Mouse (Mus musculus): ENCODE data around the gene Mrpl38. TPM values are rescaled to one million over a fixed set of nuclear protein-coding genes. Genes with fewer than 3 reads are reported as not detected.
"Not testable (repeated sequence)": the region's sequence is repeated elsewhere in the genome, so short reads cannot be mapped to it uniquely, and the experiment has no call there.

Gene Mrpl38
- polyA plus RNA-seq, 1 experiment from 2014 or later, result 48.8 TPM

GRCm38 (mm10) chr11:116100839-116101238 lies 37.8 kb downstream of the Mrpl38 start:
- no peaks in the 10 kb centered on the region for H3K9me3 ChIP-seq (replicated peaks)
- no peak overlapping the region for H3K4me2 ChIP-seq
- peaks cover 61% of the 10 kb centered on the region for H3K4me1 ChIP-seq (replicated peaks)
- ATAC-seq (ENCODE audit: insufficient read depth), result no peak
- H3K9ac ChIP-seq, result no peak overlapping the region
- WGBS (ENCODE audit: insufficient replicate concordance), result 75% methylated on average over 7 of the region's 7 CpGs
- 0 out of 2 replicates have a peak overlapping the region, but pooled peaks have one; percentile 41 for H3K27ac ChIP-seq (replicated peaks)
- H3K4me3 ChIP-seq (replicated peaks), result no peak overlapping the region
- peaks cover 3% of the 10 kb centered on the region; the same call in 1 of the 2 replicates for H3K27me3 ChIP-seq
- H3K36me3 ChIP-seq (replicated peaks), result no peaks in the 10 kb centered on the region

- Histone ChIP-seq H3K36me3 (replicated peaks) (no peaks in the 10 kb centered on the region), H3K4me2 (no peak overlapping the region), H3K27me3 (no peaks in the 10 kb centered on the region; the same call in 1 of the 2 replicates), H3K9ac (no peak overlapping the region), H3K27ac (replicated peaks) (no peak overlapping the region), H3K9me3 (replicated peaks) (no peaks in the 10 kb centered on the region), H3K4me1 (replicated peaks) (peaks cover 59% of the 10 kb centered on the region), H3K4me3 (replicated peaks) (no peak overlapping the region)
- ATAC-seq (ENCODE audit: insufficient read depth), result no peak
- WGBS (ENCODE audit: insufficient replicate concordance), result 54% methylated on average over 6 of the region's 6 CpGs
Measured at GRCm38 (mm10) chr11:116100385-116100784, 38.3 kb downstream of the Mrpl38 start.

- no peak overlapping the region for H3K9ac ChIP-seq
- no peaks in the 10 kb centered on the region; the same call in 1 of the 2 replicates for H3K27me3 ChIP-seq
- peak overlapping the region; percentile 35; the same call in 1 of the 2 replicates for H3K27ac ChIP-seq (replicated peaks)
Measured at GRCm38 (mm10) chr11:116099462-116099861, 39.2 kb downstream of the Mrpl38 start.

GRCm38 (mm10) chr11:116098711-116099460 lies 39.8 kb downstream of the Mrpl38 start:
- Histone ChIP-seq H3K9ac (no peak overlapping the region), H3K4me1 (replicated peaks) (peaks cover 53% of the 10 kb centered on the region), H3K9me3 (replicated peaks) (no peaks in the 10 kb centered on the region), H3K4me2 (no peak overlapping the region), H3K4me3 (replicated peaks) (no peak overlapping the region), H3K36me3 (replicated peaks) (no peaks in the 10 kb centered on the region), H3K27me3 (no peaks in the 10 kb centered on the region; the same call in 1 of the 2 replicates), H3K27ac (replicated peaks) (peak overlapping the region; percentile 42; the same call in 1 of the 2 replicates)
- ATAC-seq (ENCODE audit: insufficient read depth), result no peak
- WGBS (ENCODE audit: insufficient replicate concordance), result 59% methylated on average over 14 of the region's 14 CpGs

More at GRCm38 (mm10) chr11:116099462-116099861, 39.2 kb downstream of the Mrpl38 start:
- Histone ChIP-seq H3K4me3 (replicated peaks) (no peak overlapping the region), H3K4me1 (replicated peaks) (peaks cover 55% of the 10 kb centered on the region), H3K9me3 (replicated peaks) (no peaks in the 10 kb centered on the region), H3K36me3 (replicated peaks) (no peaks in the 10 kb centered on the region), H3K4me2 (no peak overlapping the region)
- 29% methylated on average over 6 of the region's 6 CpGs for WGBS (ENCODE audit: insufficient replicate concordance)
- ATAC-seq (ENCODE audit: insufficient read depth), result no peak

- Histone ChIP-seq H3K9ac (no peak overlapping the region), H3K9me3 (replicated peaks) (no peaks in the 10 kb centered on the region), H3K4me2 (no peak overlapping the region), H3K4me3 (replicated peaks) (no peak overlapping the region), H3K27me3 (no peaks in the 10 kb centered on the region; the same call in 1 of the 2 replicates), H3K27ac (replicated peaks) (no peak overlapping the region), H3K4me1 (replicated peaks) (peaks cover 41% of the 10 kb centered on the region), H3K36me3 (replicated peaks) (no peaks in the 10 kb centered on the region)
- no peak for ATAC-seq (ENCODE audit: insufficient read depth)
- 75% methylated on average over 5 of the region's 5 CpGs for WGBS (ENCODE audit: insufficient replicate concordance)
Measured at GRCm38 (mm10) chr11:116096213-116097108, 42.2 kb downstream of the Mrpl38 start.

GRCm38 (mm10) chr11:116095573-116095972 lies 43.1 kb downstream of the Mrpl38 start:
- no peaks in the 10 kb centered on the region for H3K27me3 ChIP-seq
- no peak overlapping the region for H3K4me2 ChIP-seq
- no peak overlapping the region for H3K4me3 ChIP-seq (replicated peaks)
- no peak overlapping the region for H3K9ac ChIP-seq
- no peaks in the 10 kb centered on the region for H3K9me3 ChIP-seq (replicated peaks)
- 0 out of 2 replicates have a peak overlapping the region, but pooled peaks have one; percentile 20 for H3K27ac ChIP-seq (replicated peaks)
- no peak for ATAC-seq (ENCODE audit: insufficient read depth)
- peaks cover 36% of the 10 kb centered on the region for H3K4me1 ChIP-seq (replicated peaks)
- 8% methylated on average over 3 of the region's 3 CpGs for WGBS (ENCODE audit: insufficient replicate concordance)
- H3K36me3 ChIP-seq (replicated peaks), result no peaks in the 10 kb centered on the region

- WGBS (ENCODE audit: insufficient replicate concordance), result 11% methylated on average over 16 of the region's 16 CpGs
- peak overlapping the region; percentile 56 for H3K4me2 ChIP-seq
- H3K4me1 ChIP-seq (replicated peaks), result peaks cover 21% of the 10 kb centered on the region
- no peak for ATAC-seq (ENCODE audit: insufficient read depth)
- H3K4me3 ChIP-seq (replicated peaks), result no peak overlapping the region
- H3K9me3 ChIP-seq (replicated peaks), result no peaks in the 10 kb centered on the region
- peak overlapping the region; percentile 68 for H3K27ac ChIP-seq (replicated peaks)
- H3K36me3 ChIP-seq (replicated peaks), result no peaks in the 10 kb centered on the region
- no peaks in the 10 kb centered on the region for H3K27me3 ChIP-seq
- H3K9ac ChIP-seq, result 0 out of 2 replicates have a peak overlapping the region, but pooled peaks have one; percentile 26
Measured at GRCm38 (mm10) chr11:116093771-116094565, 44.7 kb downstream of the Mrpl38 start.

- not testable (repeated sequence) for H3K4me2 ChIP-seq; H3K36me3 ChIP-seq (replicated peaks); ATAC-seq (ENCODE audit: insufficient read depth); H3K4me3 ChIP-seq (replicated peaks); H3K9me3 ChIP-seq (replicated peaks); H3K27me3 ChIP-seq; H3K9ac ChIP-seq; H3K27ac ChIP-seq (replicated peaks)
- H3K4me1 ChIP-seq (replicated peaks), result peaks cover 22% of the 10 kb centered on the region
- 68% methylated on average over 6 of the region's 6 CpGs for WGBS (ENCODE audit: insufficient replicate concordance)
Measured at GRCm38 (mm10) chr11:116092959-116093358, 45.7 kb downstream of the Mrpl38 start.

- Histone ChIP-seq H3K4me1 (replicated peaks) (peaks cover 27% of the 10 kb centered on the region), H3K4me2 (no peak overlapping the region), H3K27me3 (no peaks in the 10 kb centered on the region), H3K4me3 (replicated peaks) (no peak overlapping the region), H3K9ac (no peak overlapping the region), H3K36me3 (replicated peaks) (no peaks in the 10 kb centered on the region), H3K27ac (replicated peaks) (no peak overlapping the region), H3K9me3 (replicated peaks) (no peaks in the 10 kb centered on the region)
- ATAC-seq (ENCODE audit: insufficient read depth), result no peak
- 80% methylated on average over 6 of the region's 6 CpGs for WGBS (ENCODE audit: insufficient replicate concordance)
Measured at GRCm38 (mm10) chr11:116091591-116091990, 47.1 kb downstream of the Mrpl38 start.

GRCm38 (mm10) chr11:116089545-116089944 lies 49.1 kb downstream of the Mrpl38 start:
- H3K4me1 ChIP-seq (replicated peaks), result peaks cover 46% of the 10 kb centered on the region
- no peak overlapping the region for H3K4me2 ChIP-seq
- WGBS (ENCODE audit: insufficient replicate concordance), result 77% methylated on average over 6 of the region's 6 CpGs
- 0 out of 2 replicates have a peak, but pooled peaks cover 10% of the 10 kb centered on the region for H3K36me3 ChIP-seq (replicated peaks)
- no peaks in the 10 kb centered on the region for H3K9me3 ChIP-seq (replicated peaks)
- no peak for ATAC-seq (ENCODE audit: insufficient read depth)
- no peak overlapping the region for H3K4me3 ChIP-seq (replicated peaks)
- no peaks in the 10 kb centered on the region for H3K27me3 ChIP-seq
- H3K9ac ChIP-seq, result no peak overlapping the region
- H3K27ac ChIP-seq (replicated peaks), result no peak overlapping the region

Measured in liver, embryonic 15.5 days (tissue).